Mouse (Mus musculus) neural tube, embryonic 15.5 days (tissue): ENCODE measurements around the gene Tmtc1. TPM values are rescaled to one million over a fixed set of nuclear protein-coding genes. Genes with fewer than 3 reads are reported as not detected.

Source experiments
- ATAC-seq: fragments of 200-750 bp; cut with Nextera tagmentation; 2 replicates; pipeline ENCODE4 v1.8.0; 2017; ENCODE audit warnings: mild to moderate bottlenecking, moderate TSS enrichment, moderate library complexity; ENCODE audit not compliant: low FRiP score
- H3K27ac ChIP-seq: fragments of 300-500 bp; sonication (generic); replicated peaks from 2 replicates; pipeline ENCODE4 v1.5.1; 2015; ENCODE audit warnings: mild to moderate bottlenecking, inconsistent platforms
- H3K27me3 ChIP-seq: fragments of 300-500 bp; sonication (generic); replicated peaks from 2 replicates; pipeline ENCODE4 v1.6.1; 2015; ENCODE audit warnings: inconsistent platforms
- H3K36me3 ChIP-seq: fragments of 300-500 bp; sonication (generic); 2 replicates; pipeline ENCODE4 v1.6.1; 2015; ENCODE audit warnings: inconsistent platforms
- H3K4me1 ChIP-seq: fragments of 300-500 bp; sonication (generic); 2 replicates; pipeline ENCODE4 v1.6.1; 2015; ENCODE audit warnings: inconsistent platforms
- H3K4me2 ChIP-seq: fragments of 300-500 bp; sonication (generic); 2 replicates; pipeline ENCODE4 v1.6.1; 2015; ENCODE audit warnings: inconsistent platforms, mild to moderate bottlenecking, moderate library complexity
- H3K4me3 ChIP-seq: fragments of 300-500 bp; sonication (generic); replicated peaks from 2 replicates; pipeline ENCODE4 v1.5.1; 2015; ENCODE audit warnings: mild to moderate bottlenecking, inconsistent platforms
- H3K9ac ChIP-seq: fragments of 300-500 bp; sonication (generic); replicated peaks from 2 replicates; pipeline ENCODE4 v1.6.1; 2015; ENCODE audit warnings: mild to moderate bottlenecking, inconsistent platforms
- H3K9me3 ChIP-seq: fragments of 300-500 bp; sonication (generic); replicated peaks from 2 replicates; pipeline ENCODE4 v1.6.1; 2016; ENCODE audit warnings: inconsistent platforms
- WGBS: fragments of 180-500 bp; shearing (Covaris S2); methylation state at CpG from one replicate; pipeline ENCODE4 v1.1.7; 2015; ENCODE audit warnings: mixed read lengths; 5-methylcytosine and 5-hydroxymethylcytosine counted together
- polyA plus RNA-seq: library from polyadenylated mRNA; unstranded; fragments of >200 nt; fragmentation: Nextera tagmentation; extraction: Ambion mirVana; gene quantifications from 2 replicates; pipeline ENCODE4 v1.2.1, GENCODE M21; 2015

The Tmtc1 gene
- polyA plus RNA-seq, 1 experiment from 2014 or later: 3.8 TPM

DNA sequence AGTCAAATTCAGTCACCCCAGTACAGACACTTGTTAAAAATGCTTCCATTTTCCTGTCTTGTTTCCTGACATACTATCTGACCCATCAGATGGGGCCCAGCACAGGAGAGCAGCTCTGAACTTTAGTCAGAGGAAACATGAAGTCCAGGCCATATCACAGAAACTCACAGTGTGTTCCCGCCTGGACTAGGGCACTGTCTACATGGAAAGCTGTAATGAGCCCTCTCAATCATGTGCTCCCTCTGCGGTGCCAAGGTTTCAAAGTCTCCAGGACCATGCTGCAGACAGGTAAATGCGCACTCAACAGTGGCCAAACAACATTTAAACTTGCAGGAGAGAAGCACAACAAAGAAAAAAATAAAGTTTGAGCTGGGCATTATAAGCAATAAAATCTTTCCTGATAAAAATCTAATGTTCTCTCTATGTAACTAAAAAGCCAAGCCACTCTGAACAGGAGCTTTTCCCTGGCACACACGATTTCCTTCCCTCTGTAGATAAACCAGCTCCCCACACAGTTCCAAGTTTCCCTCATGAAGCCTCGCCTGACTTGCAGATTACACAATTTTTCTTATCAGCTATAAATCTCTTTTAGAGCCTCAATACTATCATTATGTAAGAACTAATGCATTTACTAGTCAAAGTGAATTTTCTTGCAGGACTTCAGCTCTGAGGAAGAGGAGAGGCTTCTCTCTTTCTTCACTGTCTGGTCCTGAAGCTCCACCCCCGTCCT lies 250.1 kb downstream of the Tmtc1 start:
- Histone ChIP-seq H3K27ac (no peak overlapping the region), H3K4me3 (no peak overlapping the region), H3K9me3 (no peaks in the 10 kb centered on the region), H3K36me3 (peaks cover 52% of the 10 kb centered on the region), H3K9ac (no peak overlapping the region), H3K4me2 (no peak overlapping the region), H3K27me3 (no peaks in the 10 kb centered on the region), H3K4me1 (no peaks in the 10 kb centered on the region)
- 93% methylated on average over 6 of the region's 6 CpGs for WGBS
- ATAC-seq: no peak

DNA sequence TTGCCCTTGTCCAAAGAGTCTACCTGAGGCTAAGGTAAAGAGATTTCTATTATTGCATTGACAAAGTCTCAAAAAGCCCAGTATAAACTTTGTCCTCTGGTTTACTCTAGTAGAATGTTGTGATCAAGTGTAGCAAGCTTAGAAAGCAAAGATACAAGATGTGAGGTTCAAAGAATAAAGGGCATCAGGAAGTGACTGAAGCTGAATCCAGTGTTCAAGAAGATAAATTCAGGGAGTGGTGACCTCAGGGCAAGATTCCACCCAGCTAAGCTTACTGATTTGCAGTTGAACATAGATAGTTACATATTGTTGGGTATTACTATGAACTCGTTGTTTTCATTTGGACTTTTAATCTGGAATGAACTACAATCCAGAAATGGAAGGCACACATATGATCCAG lies 258.5 kb downstream of the Tmtc1 start:
- Histone ChIP-seq H3K36me3 (peaks cover 77% of the 10 kb centered on the region), H3K9me3 (no peaks in the 10 kb centered on the region), H3K4me3 (no peak overlapping the region), H3K27me3 (no peaks in the 10 kb centered on the region), H3K4me2 (no peak overlapping the region), H3K27ac (no peak overlapping the region), H3K9ac (no peak overlapping the region), H3K4me1 (no peaks in the 10 kb centered on the region)
- ATAC-seq: no peak
- 98% methylated on average over 1 of the region's 1 CpGs for WGBS

Other genes starting within 250 kb of the Tmtc1 start
- 221 and 231 TPM in 2 replicates for gene Ergic2, start 232.0 kb downstream of the Tmtc1 start, polyA plus RNA-seq